8 mouse cellular contexts compared by ENCODE assay signal in genomic region chr16:24434531-24435114, GRCm38 (mm10). TPM values are rescaled to one million over a fixed set of nuclear protein-coding genes. Genes with fewer than 3 reads are reported as not detected.
DNase-seq lines count a peak whose midpoint lies in the region; ATAC-seq lines count a peak whose summit lies in the region.
"Had no signal": no experiment of that assay in that cellular context is flagged by ENCODE, and none has a peak within 500 bp of the region (broad histone marks: within the 10 kb centered on the region; RNA-seq: fewer than 3 reads in every experiment).

No protein-coding gene starts in this region.

- no peak for ATAC-seq in limb, embryonic 15.5 days (ENCODE audit: insufficient number of reproducible peaks, low FRiP score, low TSS enrichment, low read depth)

- no peak overlapping the region for H3K4me3 ChIP-seq in embryonic facial prominence, embryonic 10.5 days
- H3K4me3 ChIP-seq in limb, embryonic 15.5 days: no peak overlapping the region
- H3K4me3 ChIP-seq: megakaryocyte, embryonic 14.5 days had no signal

- H3K36me3 ChIP-seq in embryonic facial prominence, embryonic 10.5 days (replicated peaks): no peaks in the 10 kb centered on the region
- no peaks in the 10 kb centered on the region for H3K36me3 ChIP-seq in limb, embryonic 15.5 days

- 0 out of 2 replicates have a peak overlapping the region, but pooled peaks have one; percentile 4 for H3K4me2 ChIP-seq in limb, embryonic 15.5 days

- H3K4me1 ChIP-seq in embryonic facial prominence, embryonic 10.5 days: peaks cover 44% of the 10 kb centered on the region
- peaks cover 34% of the 10 kb centered on the region for H3K4me1 ChIP-seq in limb, embryonic 15.5 days

- intact Hi-C loops in heart, postnatal 10 days (cut with DNase I): loop anchor here (5.0 kb wide), 2 partner anchors 48 to 442 kb away; no protein-coding TSS in a partner anchor

- no peak overlapping the region for H3K9ac ChIP-seq in limb, embryonic 15.5 days

- peak; percentile 83 for DNase-seq in 3T3-L1 (ENCODE audit: low read depth, low spot score)
- peak; percentile 56 for DNase-seq in 416B (ENCODE audit: low read depth)
- no peak for DNase-seq in embryonic facial prominence, embryonic 10.5 days (ENCODE audit: low spot score)
- DNase-seq in heart, postnatal 10 days: peak; percentile 71 to 75
- DNase-seq in embryo, embryonic 10 days (ENCODE audit: low spot score): no peak
- no peak for DNase-seq in T-cell, adult 2 months (ENCODE audit: low spot score)

- 0 out of 2 replicates have a peak overlapping the region, but pooled peaks have one; percentile 3 for H3K27ac ChIP-seq in embryonic facial prominence, embryonic 10.5 days (replicated peaks)
- peak overlapping the region; percentile 61 for H3K27ac ChIP-seq in limb, embryonic 15.5 days

- no peaks in the 10 kb centered on the region for H3K27me3 ChIP-seq in embryonic facial prominence, embryonic 10.5 days (replicated peaks; ENCODE audit: low read depth, poor library complexity, severe bottlenecking)
- no peaks in the 10 kb centered on the region for H3K27me3 ChIP-seq in limb, embryonic 15.5 days

- 43% methylated on average over 7 of the region's 7 CpGs for WGBS in embryonic facial prominence, embryonic 10.5 days
- WGBS in limb, embryonic 15.5 days: 30% methylated on average over 7 of the region's 7 CpGs

- no peaks in the 10 kb centered on the region for H3K9me3 ChIP-seq in embryonic facial prominence, embryonic 10.5 days
- no peaks in the 10 kb centered on the region for H3K9me3 ChIP-seq in limb, embryonic 15.5 days
- H3K9me3 ChIP-seq: megakaryocyte, embryonic 14.5 days had no signal

RNA-seq across cellular contexts. Expression of gene Lpp, which starts 41.3 kb away (rescaled TPM):
- 41.8 and 43.5 TPM in 2 replicates for polyA plus RNA-seq in embryonic facial prominence, embryonic 10.5 days (2016; fragmentation: Nextera tagmentation; extraction: Ambion mirVana)
- 10 to 100 TPM; 58.8 TPM for total RNA-seq in heart, postnatal 10 days (2021)
- polyA plus RNA-seq in limb, embryonic 15.5 days (2015; fragmentation: Nextera tagmentation; extraction: Ambion mirVana): 51.0 and 52.1 TPM in 2 replicates

Comparison
In these comparisons a context has a peak if more than half of its experiments do, and no peak if none do; other contexts are left out.
1. DNase-seq: peak in 3T3-L1 (single experiment), 416B (single experiment) and heart, postnatal 10 days (2 of 2); none in embryonic facial prominence, embryonic 10.5 days (single experiment), embryo, embryonic 10 days (single experiment) and T-cell, adult 2 months (single experiment).